Mouse (Mus musculus): ENCODE data around the gene Gm5795. TPM values are rescaled to one million over a fixed set of nuclear protein-coding genes. Genes with fewer than 3 reads are reported as not detected.
A peak's percentile ranks its signal among the peaks of the same experiment; 100 is the strongest.
"Not testable (repeated sequence)": the region's sequence is repeated elsewhere in the genome, so short reads cannot be mapped to it uniquely, and the experiment has no call there.

The Gm5795 gene
- not detected in 2 replicates for polyA plus RNA-seq (2014; fragmentation: Nextera tagmentation; extraction: Ambion mirVana)

DNA sequence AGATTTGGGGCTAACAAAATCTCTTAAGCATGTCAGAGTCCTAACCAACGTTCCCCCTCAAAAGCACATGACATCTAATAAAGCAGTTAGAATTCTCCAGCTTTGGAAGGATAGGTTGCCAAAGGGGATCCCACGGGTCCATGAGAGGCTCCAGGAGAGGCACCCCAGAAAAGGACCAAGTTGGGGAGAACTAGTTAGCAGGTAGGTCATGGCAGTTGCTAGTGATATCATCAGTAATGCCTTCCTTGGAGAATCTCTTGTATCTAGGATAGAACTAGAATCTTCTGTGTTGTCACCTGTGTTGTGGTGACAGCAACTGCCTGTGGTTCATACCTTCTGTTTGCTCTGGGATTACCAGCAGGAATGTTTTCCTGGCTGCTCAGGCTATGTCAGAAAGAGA lies at the start of gene Gm5795:
Gene Gm5795, plus strand, starts transcription at position 301 of the 400 bp plus-strand sequence.
- H3K27me3 ChIP-seq (replicated peaks; ENCODE audit: control insufficient read depth, insufficient read depth, low read length); H3K27ac ChIP-seq (ENCODE audit: low read depth, low read length); H3K9me3 ChIP-seq (ENCODE audit: control insufficient read depth, low read length); ATAC-seq (replicated peaks; ENCODE audit: low FRiP score); H3K4me2 ChIP-seq; H3K4me1 ChIP-seq (replicated peaks; ENCODE audit: control insufficient read depth, insufficient read depth, low read length); H3K4me3 ChIP-seq (ENCODE audit: low read depth, low read length); DNase-seq (ENCODE audit: low spot score); H3K9ac ChIP-seq (ENCODE audit: low read depth, low read length); H3K36me3 ChIP-seq (ENCODE audit: control insufficient read depth, insufficient read depth, low read length): not testable (repeated sequence)
- WGBS, result no CpG with 5 or more reads among the region's 2 CpGs

DNA sequence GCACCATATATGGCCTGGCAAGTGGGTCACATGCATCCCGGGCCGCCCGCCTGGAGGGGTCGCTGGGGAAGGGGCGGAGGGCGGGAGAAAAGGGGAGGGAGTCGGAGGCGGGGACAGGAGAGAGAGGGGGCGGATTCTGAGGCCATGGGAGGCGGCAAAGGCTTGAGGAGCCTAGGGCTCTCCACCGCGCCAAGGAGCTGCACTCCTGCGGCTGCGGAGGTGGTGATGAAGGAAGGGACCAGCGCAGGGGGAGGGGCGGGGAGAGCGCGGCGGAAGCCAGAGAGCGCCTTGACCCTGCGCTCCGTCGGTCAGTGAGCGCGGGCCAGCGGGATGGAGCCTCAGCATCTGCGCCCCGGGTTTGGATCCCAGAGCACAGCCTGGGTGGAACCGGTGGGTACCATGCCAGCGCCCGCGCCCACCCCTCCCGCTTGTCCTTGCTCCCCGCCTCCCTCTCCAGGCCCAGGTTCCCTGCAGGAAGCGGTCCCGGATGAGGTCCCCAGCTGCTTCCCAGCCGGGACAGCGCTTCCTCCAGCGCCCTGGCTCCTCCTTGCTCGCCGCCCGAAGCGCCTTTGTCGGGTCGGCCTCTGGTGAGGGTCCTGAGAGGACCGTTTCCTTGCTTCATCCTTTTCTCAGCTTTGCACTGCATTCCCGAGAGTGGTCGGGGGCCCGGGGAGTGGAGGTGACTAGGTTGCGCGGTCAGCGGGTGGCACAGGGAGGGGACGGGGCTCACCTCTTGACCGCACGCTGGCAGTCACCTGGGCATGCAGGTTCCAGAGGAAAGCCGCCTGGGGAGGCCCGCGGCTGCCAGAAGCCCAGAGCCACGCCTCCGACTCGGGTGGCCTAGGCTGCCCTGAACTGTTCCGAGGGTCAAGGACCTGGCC lies 20.5 kb downstream of the Gm5795 start, which contains the start of gene D830030K20Rik:
Gene D830030K20Rik, plus strand, starts transcription at position 217 of the 881 bp plus-strand sequence.
- Histone ChIP-seq H3K4me2 (peak within 1 kb of the TSS; percentile 58), H3K4me3 (ENCODE audit: low read depth, low read length) (peak within 1 kb of the TSS; percentile 37)
- peak; percentile 30 for DNase-seq (ENCODE audit: low spot score)
- H3K4me1 ChIP-seq (replicated peaks; ENCODE audit: control insufficient read depth, insufficient read depth, low read length); H3K9ac ChIP-seq (ENCODE audit: low read depth, low read length); H3K27me3 ChIP-seq (replicated peaks; ENCODE audit: control insufficient read depth, insufficient read depth, low read length); H3K27ac ChIP-seq (ENCODE audit: low read depth, low read length); ATAC-seq (replicated peaks; ENCODE audit: low FRiP score); H3K36me3 ChIP-seq (ENCODE audit: control insufficient read depth, insufficient read depth, low read length); H3K9me3 ChIP-seq (ENCODE audit: control insufficient read depth, low read length): not testable (repeated sequence)
- 2% methylated on average over 15 of the region's 62 CpGs for WGBS

DNA sequence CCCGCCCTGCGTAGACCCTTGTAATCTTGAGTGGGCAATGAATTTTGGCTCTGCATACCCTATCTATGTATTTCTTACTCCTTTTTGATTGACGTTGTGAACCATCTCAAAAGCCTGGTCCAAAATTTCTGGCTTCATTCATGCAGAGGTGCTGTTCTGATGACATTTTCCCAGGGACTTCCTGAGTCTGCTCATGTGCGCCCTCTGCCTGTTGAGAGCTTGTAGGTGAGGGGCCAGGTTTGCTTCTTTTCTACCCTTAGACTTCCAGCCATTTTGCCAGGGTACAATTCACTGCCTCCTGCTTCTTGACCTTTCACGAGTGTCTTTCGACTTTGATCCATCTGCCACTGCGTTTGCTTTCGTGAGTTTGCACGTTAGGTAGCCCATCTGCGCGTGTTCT lies 21.3 kb downstream of the Gm5795 start:
- not testable (repeated sequence) for H3K4me3 ChIP-seq (ENCODE audit: low read depth, low read length); H3K4me2 ChIP-seq; H3K27ac ChIP-seq (ENCODE audit: low read depth, low read length); H3K36me3 ChIP-seq (ENCODE audit: control insufficient read depth, insufficient read depth, low read length); H3K9ac ChIP-seq (ENCODE audit: low read depth, low read length); H3K4me1 ChIP-seq (replicated peaks; ENCODE audit: control insufficient read depth, insufficient read depth, low read length); H3K27me3 ChIP-seq (replicated peaks; ENCODE audit: control insufficient read depth, insufficient read depth, low read length); DNase-seq (ENCODE audit: low spot score); ATAC-seq (replicated peaks; ENCODE audit: low FRiP score); H3K9me3 ChIP-seq (ENCODE audit: control insufficient read depth, low read length)
- 10% methylated on average over 9 of the region's 11 CpGs for WGBS

Other genes starting within 250 kb of the Gm5795 start
- gene Gm2888, start 158.3 kb upstream of the Gm5795 start, polyA plus RNA-seq (2014; fragmentation: Nextera tagmentation; extraction: Ambion mirVana), result not detected in 2 replicates
- gene Gm2897, start 139.0 kb upstream of the Gm5795 start, polyA plus RNA-seq (2014; fragmentation: Nextera tagmentation; extraction: Ambion mirVana), result 0.79 and 1.1 TPM in 2 replicates
- gene Gm10340, start 54.3 kb upstream of the Gm5795 start, polyA plus RNA-seq (2014; fragmentation: Nextera tagmentation; extraction: Ambion mirVana), result not detected in 2 replicates
- gene D830030K20Rik, start 20.2 kb downstream of the Gm5795 start, polyA plus RNA-seq (2014; fragmentation: Nextera tagmentation; extraction: Ambion mirVana), result 2.4 and 2.7 TPM in 2 replicates
- gene Gm2956, start 144.4 kb downstream of the Gm5795 start, polyA plus RNA-seq (2014; fragmentation: Nextera tagmentation; extraction: Ambion mirVana), result not detected in 2 replicates
- gene Gm10413, start 206.8 kb downstream of the Gm5795 start, polyA plus RNA-seq (2014; fragmentation: Nextera tagmentation; extraction: Ambion mirVana), result not detected in 2 replicates
- 0.40 and 0.43 TPM in 2 replicates for gene Gm10409, start 224.4 kb downstream of the Gm5795 start, polyA plus RNA-seq (2014; fragmentation: Nextera tagmentation; extraction: Ambion mirVana)
- 0.99 TPM in 1 of 2 replicates, not detected in the other for gene Gm3005, start 239.8 kb downstream of the Gm5795 start, polyA plus RNA-seq (2014; fragmentation: Nextera tagmentation; extraction: Ambion mirVana)

Measured in liver, embryonic 11.5 days (tissue).